7 mouse cellular contexts compared by ENCODE assay signal in the genomic region with DNA sequence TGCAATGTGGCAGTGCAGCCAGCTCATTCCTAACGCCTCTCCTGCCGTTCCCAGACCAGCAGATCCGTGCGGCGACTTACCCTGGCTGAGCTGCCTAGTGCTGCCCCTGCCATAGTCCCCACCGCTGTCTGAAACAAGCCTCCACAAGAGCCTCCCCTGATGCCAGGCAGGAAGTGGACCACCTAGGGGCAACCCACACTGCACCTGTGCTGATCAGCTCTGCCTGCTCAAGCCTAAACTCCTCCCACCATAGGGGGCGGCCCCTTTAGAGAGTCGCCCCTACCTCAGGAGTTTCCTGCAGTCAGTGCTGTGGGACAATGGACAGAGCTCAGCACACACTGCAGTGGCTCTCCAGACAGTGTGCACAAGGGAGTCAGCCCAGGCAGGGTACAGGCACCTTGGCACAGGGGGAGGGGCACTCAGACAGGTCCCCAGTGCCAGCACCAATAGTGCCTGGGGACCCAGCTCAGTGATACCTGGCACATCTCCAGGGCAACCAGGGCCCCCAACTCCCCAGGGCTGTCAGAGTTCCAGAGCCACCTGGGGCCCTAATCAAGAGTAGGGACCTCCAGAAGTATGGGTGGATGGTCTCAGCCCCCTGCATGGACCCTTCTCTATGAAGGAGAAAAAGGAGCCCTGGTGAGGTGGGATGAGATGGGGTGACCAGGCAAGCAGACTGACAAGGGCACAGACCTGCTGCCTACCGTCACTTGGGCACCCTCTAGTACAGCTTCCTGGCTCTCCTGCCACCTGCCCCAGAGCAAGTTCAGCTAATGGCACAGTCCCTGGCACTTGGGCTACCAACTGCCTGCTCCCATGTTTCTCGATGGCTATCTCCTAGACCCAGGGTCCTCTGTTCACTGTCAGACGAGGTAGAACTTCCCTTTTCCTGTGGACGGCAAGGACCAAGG. TPM values are rescaled to one million over a fixed set of nuclear protein-coding genes. Genes with fewer than 3 reads are reported as not detected.
DNase-seq lines count a peak whose midpoint lies in the region; ATAC-seq lines count a peak whose summit lies in the region.

No protein-coding gene starts in this region.

- ATAC-seq in kidney, embryonic 15.5 days (replicated peaks; ENCODE audit: low FRiP score): 0 out of 2 replicates have a peak, but pooled peaks have one; percentile 7
- ATAC-seq in forebrain, embryonic 14.5 days: no peak
- ATAC-seq in midbrain, embryonic 13.5 days: no peak; the same call in 1 of the 2 replicates

- H3K9ac ChIP-seq in kidney, embryonic 15.5 days: no peak overlapping the region
- H3K9ac ChIP-seq in forebrain, embryonic 14.5 days (ENCODE audit: low read length): no peak overlapping the region
- H3K9ac ChIP-seq in midbrain, embryonic 13.5 days (replicated peaks): 0 out of 2 replicates have a peak overlapping the region, but pooled peaks have one; percentile 16

- peaks cover 45% of the 10 kb centered on the region for H3K36me3 ChIP-seq in kidney, embryonic 15.5 days
- H3K36me3 ChIP-seq in forebrain, embryonic 14.5 days (ENCODE audit: control insufficient read depth, insufficient read depth, low read length): peaks cover 18% of the 10 kb centered on the region
- peaks cover 38% of the 10 kb centered on the region for H3K36me3 ChIP-seq in midbrain, embryonic 13.5 days

- WGBS in kidney, embryonic 15.5 days: 76% methylated on average over 12 of the region's 12 CpGs
- 75% methylated on average over 12 of the region's 12 CpGs for whole genome bisulfite sequencing in forebrain, embryonic 14.5 days
- 70% methylated on average over 12 of the region's 12 CpGs for WGBS in midbrain, embryonic 13.5 days

- peak overlapping the region; percentile 52 for H3K27ac ChIP-seq in kidney, embryonic 15.5 days
- peak overlapping the region; percentile 6; the same call in 1 of the 2 replicates for H3K27ac ChIP-seq in forebrain, embryonic 14.5 days (ENCODE audit: low read depth, low read length)
- no peak overlapping the region for H3K27ac ChIP-seq in midbrain, embryonic 13.5 days

- H3K4me2 ChIP-seq in kidney, embryonic 15.5 days: peak overlapping the region; percentile 42
- H3K4me2 ChIP-seq in forebrain, embryonic 14.5 days (ENCODE audit: low read length): no peak overlapping the region
- no peak overlapping the region for H3K4me2 ChIP-seq in midbrain, embryonic 13.5 days (replicated peaks)

- DNase-seq in kidney, adult 9 months: no peak
- peak; percentile 64 for DNase-seq in R1 (ENCODE audit: low read depth, low spot score)
- no peak for DNase-seq in forebrain, embryonic 14.5 days (ENCODE audit: low spot score)
- DNase-seq in spleen, adult 18-20 months: no peak
- DNase-seq in c-Kit-positive CD71-positive TER-119-positive erythroid progenitor cells, embryonic 14.5 days (ENCODE audit: low spot score): no peak

- H3K9me3 ChIP-seq in kidney, embryonic 15.5 days (replicated peaks): no peaks in the 10 kb centered on the region
- H3K9me3 ChIP-seq in forebrain, embryonic 14.5 days (replicated peaks; ENCODE audit: control insufficient read depth, low read length): no peaks in the 10 kb centered on the region
- no peaks in the 10 kb centered on the region for H3K9me3 ChIP-seq in midbrain, embryonic 13.5 days

- peaks cover 52% of the 10 kb centered on the region for H3K4me1 ChIP-seq in kidney, embryonic 15.5 days
- H3K4me1 ChIP-seq in forebrain, embryonic 14.5 days (ENCODE audit: control insufficient read depth, insufficient read depth, low read length): peaks cover 9% of the 10 kb centered on the region
- H3K4me1 ChIP-seq in midbrain, embryonic 13.5 days (replicated peaks): peaks cover 35% of the 10 kb centered on the region

- no peaks in the 10 kb centered on the region for H3K27me3 ChIP-seq in kidney, embryonic 15.5 days
- H3K27me3 ChIP-seq in forebrain, embryonic 14.5 days (replicated peaks; ENCODE audit: control insufficient read depth, insufficient read depth, low read length): no peaks in the 10 kb centered on the region
- no peaks in the 10 kb centered on the region for H3K27me3 ChIP-seq in midbrain, embryonic 13.5 days

- 0 out of 2 replicates have a peak overlapping the region, but pooled peaks have one; percentile 2 for H3K4me3 ChIP-seq in kidney, embryonic 15.5 days (replicated peaks)
- no peak overlapping the region for H3K4me3 ChIP-seq in forebrain, embryonic 14.5 days (ENCODE audit: low read depth, low read length)
- no peak overlapping the region for H3K4me3 ChIP-seq in midbrain, embryonic 13.5 days (replicated peaks)

RNA-seq across cellular contexts. Expression of gene Abhd17a, which starts 5.2 kb away (rescaled TPM):
- polyA plus RNA-seq in kidney, embryonic 15.5 days (2015; fragmentation: Nextera tagmentation; extraction: Ambion mirVana): 93.5 and 95.4 TPM in 2 replicates
- 118 and 126 TPM in 2 replicates for polyA plus RNA-seq in forebrain, embryonic 14.5 days (2014; fragmentation: Nextera tagmentation; extraction: Ambion mirVana)
- 78.5 and 93.4 TPM in 2 replicates for polyA plus RNA-seq in midbrain, embryonic 13.5 days (2015; fragmentation: Nextera tagmentation; extraction: Ambion mirVana)

RNA-seq across cellular contexts. Expression of gene Klf16, which starts 7.8 kb away (rescaled TPM):
- polyA plus RNA-seq in kidney, embryonic 15.5 days (2015; fragmentation: Nextera tagmentation; extraction: Ambion mirVana): 9.9 and 11.2 TPM in 2 replicates
- polyA plus RNA-seq in forebrain, embryonic 14.5 days (2014; fragmentation: Nextera tagmentation; extraction: Ambion mirVana): 6.2 and 6.6 TPM in 2 replicates
- 3.7 and 4.5 TPM in 2 replicates for polyA plus RNA-seq in midbrain, embryonic 13.5 days (2015; fragmentation: Nextera tagmentation; extraction: Ambion mirVana)

RNA-seq across cellular contexts. Expression of gene Scamp4, which starts 17.8 kb away (rescaled TPM):
- polyA plus RNA-seq in kidney, embryonic 15.5 days (2015; fragmentation: Nextera tagmentation; extraction: Ambion mirVana): 93.5 and 107 TPM in 2 replicates
- 57.7 and 61.9 TPM in 2 replicates for polyA plus RNA-seq in forebrain, embryonic 14.5 days (2014; fragmentation: Nextera tagmentation; extraction: Ambion mirVana)
- polyA plus RNA-seq in midbrain, embryonic 13.5 days (2015; fragmentation: Nextera tagmentation; extraction: Ambion mirVana): 60.2 and 60.3 TPM in 2 replicates

RNA-seq across cellular contexts. Expression of gene Adat3, which starts 17.8 kb away (rescaled TPM):
- polyA plus RNA-seq in kidney, embryonic 15.5 days (2015; fragmentation: Nextera tagmentation; extraction: Ambion mirVana): 7.0 and 8.6 TPM in 2 replicates
- 3.6 and 7.4 TPM in 2 replicates for polyA plus RNA-seq in forebrain, embryonic 14.5 days (2014; fragmentation: Nextera tagmentation; extraction: Ambion mirVana)
- 6.1 and 7.6 TPM in 2 replicates for polyA plus RNA-seq in midbrain, embryonic 13.5 days (2015; fragmentation: Nextera tagmentation; extraction: Ambion mirVana)

RNA-seq across cellular contexts. Expression of gene Gm49322, which starts 20.9 kb away (rescaled TPM):
- 4.5 and 5.3 TPM in 2 replicates for polyA plus RNA-seq in kidney, embryonic 15.5 days (2015; fragmentation: Nextera tagmentation; extraction: Ambion mirVana)
- polyA plus RNA-seq in forebrain, embryonic 14.5 days (2014; fragmentation: Nextera tagmentation; extraction: Ambion mirVana): 1.1 and 1.6 TPM in 2 replicates
- 4.0 and 4.9 TPM in 2 replicates for polyA plus RNA-seq in midbrain, embryonic 13.5 days (2015; fragmentation: Nextera tagmentation; extraction: Ambion mirVana)
